ENCODE assay signal across 23 mouse cellular contexts in genomic region chr3:157579376-157579775, GRCm38 (mm10). TPM values are rescaled to one million over a fixed set of nuclear protein-coding genes. Genes with fewer than 3 reads are reported as not detected.
DNase-seq lines count a peak whose midpoint lies in the region; ATAC-seq and TF ChIP-seq lines count a peak whose summit lies in the region.
"Had no signal": no experiment of that assay in that cellular context is flagged by ENCODE, and none has a peak within 500 bp of the region (broad histone marks: within the 10 kb centered on the region; RNA-seq: fewer than 3 reads in every experiment).

No protein-coding gene starts in this region.

- no peak overlapping the region for H3K4me3 ChIP-seq in embryonic facial prominence, embryonic 14.5 days (ENCODE audit: low read depth, low read length)
- no peak overlapping the region for H3K4me3 ChIP-seq in embryonic facial prominence, embryonic 10.5 days
- H3K4me3 ChIP-seq in MEL (ENCODE audit: control insufficient read depth in 1 of 2, insufficient read depth in 1 of 2, low read depth in 2 of 2, low read length in 2 of 2): no peak overlapping the region
- H3K4me3 ChIP-seq: embryonic facial prominence, embryonic 13.5 days; forebrain, embryonic 13.5 days; heart, embryonic 15.5 days; hindbrain, embryonic 12.5 days had no signal

- no peaks in the 10 kb centered on the region for H3K36me3 ChIP-seq in embryonic facial prominence, embryonic 14.5 days (ENCODE audit: control insufficient read depth, insufficient read depth, low read length)
- H3K36me3 ChIP-seq in embryonic facial prominence, embryonic 10.5 days (replicated peaks): no peaks in the 10 kb centered on the region
- H3K36me3 ChIP-seq in MEL (ENCODE audit: control insufficient read depth in 1 of 2, insufficient read depth in 2 of 2, low read length in 2 of 2): peaks cover 0 to 60% of the 10 kb centered on the region in 2 experiments; a peak in 2 of 4 replicates
- H3K36me3 ChIP-seq: embryonic facial prominence, embryonic 13.5 days; heart, embryonic 15.5 days; hindbrain, embryonic 12.5 days had no signal

- no peaks in the 10 kb centered on the region; the same call in 1 of the 2 replicates for H3K79me2 ChIP-seq in MEL (ENCODE audit: control insufficient read depth, insufficient read depth, low read length, poor library complexity)

- no peaks in the 10 kb centered on the region for H3K9me3 ChIP-seq in embryonic facial prominence, embryonic 14.5 days (ENCODE audit: control insufficient read depth, low read length)
- H3K9me3 ChIP-seq in embryonic facial prominence, embryonic 10.5 days: no peaks in the 10 kb centered on the region
- H3K9me3 ChIP-seq in MEL (replicated peaks; ENCODE audit: insufficient read depth, low read length): no peaks in the 10 kb centered on the region
- H3K9me3 ChIP-seq: embryonic facial prominence, embryonic 13.5 days; forebrain, embryonic 13.5 days; heart, embryonic 15.5 days; hindbrain, embryonic 12.5 days had no signal

- no peak overlapping the region for H3K27ac ChIP-seq in embryonic facial prominence, embryonic 14.5 days (replicated peaks; ENCODE audit: low read depth, low read length)
- no peak overlapping the region for H3K27ac ChIP-seq in embryonic facial prominence, embryonic 10.5 days (replicated peaks)
- H3K27ac ChIP-seq in MEL (ENCODE audit: control insufficient read depth, low read depth, low read length): peak overlapping the region; percentile 72; the same call in 1 of the 2 replicates
- H3K27ac ChIP-seq: embryonic facial prominence, embryonic 13.5 days; forebrain, embryonic 13.5 days; heart, embryonic 15.5 days; hindbrain, embryonic 12.5 days had no signal

- no peak overlapping the region for H3K4me2 ChIP-seq in embryonic facial prominence, embryonic 14.5 days (ENCODE audit: low read depth, low read length)
- H3K4me2 ChIP-seq: embryonic facial prominence, embryonic 13.5 days; forebrain, embryonic 13.5 days; heart, embryonic 11.5 days; heart, embryonic 15.5 days; hindbrain, embryonic 12.5 days had no signal

- TF ChIP-seq CTCF in MEL (IDR thresholded peaks at IDR 0.05 in 2 of 3, conservative IDR thresholded peaks at IDR 0.05 in 1 of 3; ENCODE audit: control insufficient read depth in 1 of 3, insufficient read depth in 1 of 3, low read depth in 2 of 3, low read length in 3 of 3, poor library complexity in 1 of 3, severe bottlenecking in 1 of 3): no peak

- H3K4me1 ChIP-seq in embryonic facial prominence, embryonic 14.5 days (ENCODE audit: control insufficient read depth, insufficient read depth, low read length): peaks cover 17% of the 10 kb centered on the region; the same call in 1 of the 2 replicates
- H3K4me1 ChIP-seq in embryonic facial prominence, embryonic 10.5 days: peaks cover 13% of the 10 kb centered on the region
- peaks cover 33 to 54% of the 10 kb centered on the region in 2 experiments for H3K4me1 ChIP-seq in MEL (ENCODE audit: control insufficient read depth in 1 of 2, insufficient read depth in 2 of 2, low read length in 2 of 2)

- 47% methylated on average over 2 of the region's 2 CpGs for WGBS in embryonic facial prominence, embryonic 14.5 days
- 77% methylated on average over 2 of the region's 2 CpGs for WGBS in embryonic facial prominence, embryonic 10.5 days

- ATAC-seq in embryonic facial prominence, embryonic 14.5 days (ENCODE audit: low read depth): no peak
- no peak for ATAC-seq in frontal cortex, adult (ENCODE audit: low TSS enrichment)
- ATAC-seq: forebrain, embryonic 13.5 days; hindbrain, embryonic 16.5 days; inflammation-experienced regulatory T-cells, adult 6 months; intestine, postnatal 0 days had no signal

- peak; percentile 45 for DNase-seq in embryonic facial prominence, embryonic 14.5 days (ENCODE audit: low spot score)
- DNase-seq in embryonic facial prominence, embryonic 10.5 days (ENCODE audit: low spot score): no peak
- peak; percentile 30 for DNase-seq in MEL (ENCODE audit: low read depth, low spot score)
- peak; percentile 52 for DNase-seq in adipocyte (ENCODE audit: low spot score)
- peak; percentile 42 for DNase-seq in lung, postnatal 10 days
- DNase-seq in urinary bladder, postnatal 10 days (ENCODE audit: low spot score): no peak
- DNase-seq in testis, postnatal 14 days (ENCODE audit: low spot score): no peak
- DNase-seq: adrenal gland, postnatal 36 days; cerebellum, adult 8-10 months; cerebellum, postnatal 25 days; gastrocnemius, postnatal 10 days; heart, adult 18-20 months; heart, postnatal 36 days had no signal

- TF ChIP-seq POLR2A in MEL (IDR thresholded peaks at IDR 0.05; ENCODE audit: control insufficient read depth in 1 of 2, insufficient read depth in 1 of 2, low read depth in 1 of 2, low read length in 2 of 2, poor library complexity in 1 of 2): no peak

- TF ChIP-seq RAD21 in MEL (IDR thresholded peaks at IDR 0.05; ENCODE audit: low read depth, low read length): no peak

- H3K9ac ChIP-seq in embryonic facial prominence, embryonic 14.5 days (ENCODE audit: low read depth, low read length): no peak overlapping the region
- no peak overlapping the region for H3K9ac ChIP-seq in MEL (ENCODE audit: control insufficient read depth, low read depth, low read length, poor library complexity, severe bottlenecking)
- H3K9ac ChIP-seq: embryonic facial prominence, embryonic 13.5 days; forebrain, embryonic 13.5 days; heart, embryonic 15.5 days; hindbrain, embryonic 12.5 days had no signal

- H3K27me3 ChIP-seq in embryonic facial prominence, embryonic 14.5 days (replicated peaks; ENCODE audit: control insufficient read depth, insufficient read depth, low read length): no peaks in the 10 kb centered on the region
- no peaks in the 10 kb centered on the region for H3K27me3 ChIP-seq in embryonic facial prominence, embryonic 10.5 days (replicated peaks; ENCODE audit: low read depth, poor library complexity, severe bottlenecking)
- H3K27me3 ChIP-seq in MEL (ENCODE audit: control insufficient read depth in 1 of 2, insufficient read depth in 2 of 2, low read length in 2 of 2): no peaks in the 10 kb centered on the region
- H3K27me3 ChIP-seq: CH12.LX; embryonic facial prominence, embryonic 13.5 days; forebrain, embryonic 13.5 days; heart, embryonic 15.5 days had no signal

- no peak; a peak in 1 of 4 replicates for TF ChIP-seq EP300 in MEL (IDR thresholded peaks at IDR 0.05; ENCODE audit: low read depth in 1 of 2, low read length in 2 of 2)

TF ChIP-seq in MEL, 35 proteins besides CTCF, POLR2A, EP300 and RAD21:
- TF ChIP-seq ZMIZ1 (IDR thresholded peaks at IDR 0.05; ENCODE audit: low read depth, low read length): no peak
- no peak for TF ChIP-seq MYC (IDR thresholded peaks at IDR 0.05; ENCODE audit: low read depth, low read length)
- no peak for TF ChIP-seq SMC3 (IDR thresholded peaks at IDR 0.05; ENCODE audit: low read depth, low read length)
- no peak for TF ChIP-seq ETS1 (IDR thresholded peaks at IDR 0.05; ENCODE audit: low read depth, low read length)
- no peak for TF ChIP-seq CHD1 (IDR thresholded peaks at IDR 0.05; ENCODE audit: low read depth, low read length)
- TF ChIP-seq UBTF (IDR thresholded peaks at IDR 0.05; ENCODE audit: borderline replicate concordance, insufficient read depth, low read depth, low read length): no peak
- no peak for TF ChIP-seq MXI1 (IDR thresholded peaks at IDR 0.05; ENCODE audit: low read depth, low read length)
- TF ChIP-seq POLR2AphosphoS2 (IDR thresholded peaks at IDR 0.05; ENCODE audit: low read length): no peak
- no peak for TF ChIP-seq NELFE (IDR thresholded peaks at IDR 0.05; ENCODE audit: low read depth, low read length)
- TF ChIP-seq GATA1 (IDR thresholded peaks at IDR 0.05; ENCODE audit: low read depth, low read length): no peak
- no peak for TF ChIP-seq TBP (IDR thresholded peaks at IDR 0.05; ENCODE audit: low read depth, low read length)
- TF ChIP-seq BHLHE40 (IDR thresholded peaks at IDR 0.05; ENCODE audit: borderline replicate concordance, low read depth, low read length): no peak
- TF ChIP-seq TCF12 (IDR thresholded peaks at IDR 0.05; ENCODE audit: low read depth, low read length): no peak
- TF ChIP-seq USF1 (IDR thresholded peaks at IDR 0.05; ENCODE audit: low read depth, low read length): no peak
TF ChIP-seq in MEL: peak in this region for 0.

RNA-seq across cellular contexts. Expression of gene Ptger3, which starts 12.7 kb away (rescaled TPM):
- 12.0 and 13.4 TPM in 2 replicates for polyA plus RNA-seq in embryonic facial prominence, embryonic 14.5 days (2014; fragmentation: Nextera tagmentation; extraction: Ambion mirVana)
- polyA plus RNA-seq in embryonic facial prominence, embryonic 10.5 days (2016; fragmentation: Nextera tagmentation; extraction: Ambion mirVana): 0.94 and 1.6 TPM in 2 replicates
- 5.2 and 6.8 TPM in 2 replicates for total RNA-seq in MEL (2012; rRNA removed)
- polyA plus RNA-seq in MEL (2012; ENCODE audit: insufficient read depth in 1 of 2, insufficient read length in 2 of 2, low read depth in 1 of 2, low replicate concordance in 2 of 2, missing spikeins in 1 of 2): 1 to 10 TPM in 1 of 2 experiments, not detected in 1; 7.0 TPM
- total RNA-seq: CH12.LX had no signal
- polyA plus RNA-seq: inflammation-experienced regulatory T-cells, adult 6 months had no signal

RNA-seq across cellular contexts. Expression of gene Zranb2, which starts 45.4 kb away (rescaled TPM):
- 94.9 and 95.9 TPM in 2 replicates for polyA plus RNA-seq in embryonic facial prominence, embryonic 14.5 days (2014; fragmentation: Nextera tagmentation; extraction: Ambion mirVana)
- polyA plus RNA-seq in embryonic facial prominence, embryonic 10.5 days (2016; fragmentation: Nextera tagmentation; extraction: Ambion mirVana): 109 and 116 TPM in 2 replicates
- 96.6 and 98.4 TPM in 2 replicates for total RNA-seq in MEL (2012; rRNA removed)
- 100 to 1,000 TPM in 1 of 2 experiments, 10 to 100 TPM in 1; 88.0 to 200 TPM for polyA plus RNA-seq in MEL (2012; ENCODE audit: insufficient read depth in 1 of 2, insufficient read length in 2 of 2, low read depth in 1 of 2, low replicate concordance in 2 of 2, missing spikeins in 1 of 2)

Comparison
In these comparisons a context has a peak if more than half of its experiments do, and no peak if none do; other contexts are left out.
1. DNase-seq: peak in embryonic facial prominence, embryonic 14.5 days (single experiment), MEL (single experiment), adipocyte (single experiment) and lung, postnatal 10 days (single experiment); none in embryonic facial prominence, embryonic 10.5 days (single experiment), urinary bladder, postnatal 10 days (single experiment) and testis, postnatal 14 days (single experiment).